Mouse (Mus musculus): ENCODE measurements around the gene Dcpp2. TPM values are rescaled to one million over a fixed set of nuclear protein-coding genes. Genes with fewer than 3 reads are reported as not detected.

Gene Dcpp2
- polyA plus RNA-seq, 1 experiment from 2014 or later = not detected

Other genes with a start within 250 kb of the Dcpp2 start
- 0.46 and 1.3 TPM in 2 replicates for gene Mmp25, start 235.6 kb upstream of the Dcpp2 start, polyA plus RNA-seq (2014; fragmentation: Nextera tagmentation; extraction: Ambion mirVana)
- 0.76 and 1.2 TPM in 2 replicates for gene Bicdl2, start 220.4 kb upstream of the Dcpp2 start, polyA plus RNA-seq (2014; fragmentation: Nextera tagmentation; extraction: Ambion mirVana)
- 61.9 and 83.8 TPM in 2 replicates for gene Hcfc1r1, start 207.3 kb upstream of the Dcpp2 start, polyA plus RNA-seq (2014; fragmentation: Nextera tagmentation; extraction: Ambion mirVana)
- 53.0 and 62.9 TPM in 2 replicates for gene Thoc6, start 207.0 kb upstream of the Dcpp2 start, polyA plus RNA-seq (2014; fragmentation: Nextera tagmentation; extraction: Ambion mirVana)
- gene Tnfrsf12a, start 203.4 kb upstream of the Dcpp2 start, polyA plus RNA-seq (2014; fragmentation: Nextera tagmentation; extraction: Ambion mirVana) = 14.5 and 16.4 TPM in 2 replicates
- gene Cldn6, start 201.6 kb upstream of the Dcpp2 start, polyA plus RNA-seq (2014; fragmentation: Nextera tagmentation; extraction: Ambion mirVana) = 153 and 181 TPM in 2 replicates
- gene Cldn9, start 196.9 kb upstream of the Dcpp2 start, polyA plus RNA-seq (2014; fragmentation: Nextera tagmentation; extraction: Ambion mirVana) = 63.7 and 65.5 TPM in 2 replicates
- gene 1520401A03Rik, start 158.1 kb upstream of the Dcpp2 start, polyA plus RNA-seq (2014; fragmentation: Nextera tagmentation; extraction: Ambion mirVana) = 0.15 and 0.16 TPM in 2 replicates
- 41.6 and 56.4 TPM in 2 replicates for gene Pkmyt1, start 154.5 kb upstream of the Dcpp2 start, polyA plus RNA-seq (2014; fragmentation: Nextera tagmentation; extraction: Ambion mirVana)
- 14.7 and 17.6 TPM in 2 replicates for gene Paqr4, start 140.0 kb upstream of the Dcpp2 start, polyA plus RNA-seq (2014; fragmentation: Nextera tagmentation; extraction: Ambion mirVana)
- 2.1 and 2.9 TPM in 2 replicates for gene Kremen2, start 135.0 kb upstream of the Dcpp2 start, polyA plus RNA-seq (2014; fragmentation: Nextera tagmentation; extraction: Ambion mirVana)
- gene Flywch1, start 109.3 kb upstream of the Dcpp2 start, polyA plus RNA-seq (2014; fragmentation: Nextera tagmentation; extraction: Ambion mirVana) = 73.0 and 91.7 TPM in 2 replicates
- 40.7 and 43.7 TPM in 2 replicates for gene Flywch2, start 94.8 kb upstream of the Dcpp2 start, polyA plus RNA-seq (2014; fragmentation: Nextera tagmentation; extraction: Ambion mirVana)
- 560 and 567 TPM in 2 replicates for gene Srrm2, start 90.3 kb upstream of the Dcpp2 start, polyA plus RNA-seq (2014; fragmentation: Nextera tagmentation; extraction: Ambion mirVana)
- gene Elob, start 51.7 kb upstream of the Dcpp2 start, polyA plus RNA-seq (2014; fragmentation: Nextera tagmentation; extraction: Ambion mirVana) = 982 and 1,429 TPM in 2 replicates
- 0.26 and 0.41 TPM in 2 replicates for gene Prss33, start 44.8 kb upstream of the Dcpp2 start, polyA plus RNA-seq (2014; fragmentation: Nextera tagmentation; extraction: Ambion mirVana)
- 0.14 TPM in 1 of 2 replicates, not detected in the other for gene Prss32, start 37.0 kb upstream of the Dcpp2 start, polyA plus RNA-seq (2014; fragmentation: Nextera tagmentation; extraction: Ambion mirVana)
- 3.1 and 3.9 TPM in 2 replicates for gene Prss41, start 36.7 kb upstream of the Dcpp2 start, polyA plus RNA-seq (2014; fragmentation: Nextera tagmentation; extraction: Ambion mirVana)
- not detected in 2 replicates for gene Prss21, start 12.8 kb upstream of the Dcpp2 start, polyA plus RNA-seq (2014; fragmentation: Nextera tagmentation; extraction: Ambion mirVana)
- gene Dcpp1, start within 50 bp of the Dcpp2 start, polyA plus RNA-seq (2014; fragmentation: Nextera tagmentation; extraction: Ambion mirVana) = not detected in 2 replicates
- gene Dcpp3, start 36.6 kb downstream of the Dcpp2 start, polyA plus RNA-seq (2014; fragmentation: Nextera tagmentation; extraction: Ambion mirVana) = not detected in 2 replicates
- not detected in 2 replicates for gene Sbp, start 60.8 kb downstream of the Dcpp2 start, polyA plus RNA-seq (2014; fragmentation: Nextera tagmentation; extraction: Ambion mirVana)
- not detected in 2 replicates for gene Sbpl, start 74.4 kb downstream of the Dcpp2 start, polyA plus RNA-seq (2014; fragmentation: Nextera tagmentation; extraction: Ambion mirVana)
- 0.26 and 0.30 TPM in 2 replicates for gene Prss30, start 99.7 kb downstream of the Dcpp2 start, polyA plus RNA-seq (2014; fragmentation: Nextera tagmentation; extraction: Ambion mirVana)
- gene Prss22, start 117.2 kb downstream of the Dcpp2 start, polyA plus RNA-seq (2014; fragmentation: Nextera tagmentation; extraction: Ambion mirVana) = 0.59 and 0.91 TPM in 2 replicates
- gene Prss27, start 157.3 kb downstream of the Dcpp2 start, polyA plus RNA-seq (2014; fragmentation: Nextera tagmentation; extraction: Ambion mirVana) = not detected in 2 replicates
- 46.2 and 65.1 TPM in 2 replicates for gene Kctd5, start 192.6 kb downstream of the Dcpp2 start, polyA plus RNA-seq (2014; fragmentation: Nextera tagmentation; extraction: Ambion mirVana)

Measured in kidney, embryonic 14.5 days (tissue).